Mouse (Mus musculus) stomach, postnatal 0 days (tissue): ENCODE data around the gene Ptpn7.

Experiments used
- CTCF ChIP-seq: IDR thresholded peaks from 2 replicates; pipeline ENCODE4 v1.5.1; 2016; ENCODE audit warnings: antibody characterized with exemption, low read depth, mild to moderate bottlenecking, moderate library complexity
- EP300 ChIP-seq: optimal IDR thresholded peaks from 2 replicates; pipeline ENCODE3; 2016; ENCODE audit warnings: antibody characterized with exemption

DNA sequence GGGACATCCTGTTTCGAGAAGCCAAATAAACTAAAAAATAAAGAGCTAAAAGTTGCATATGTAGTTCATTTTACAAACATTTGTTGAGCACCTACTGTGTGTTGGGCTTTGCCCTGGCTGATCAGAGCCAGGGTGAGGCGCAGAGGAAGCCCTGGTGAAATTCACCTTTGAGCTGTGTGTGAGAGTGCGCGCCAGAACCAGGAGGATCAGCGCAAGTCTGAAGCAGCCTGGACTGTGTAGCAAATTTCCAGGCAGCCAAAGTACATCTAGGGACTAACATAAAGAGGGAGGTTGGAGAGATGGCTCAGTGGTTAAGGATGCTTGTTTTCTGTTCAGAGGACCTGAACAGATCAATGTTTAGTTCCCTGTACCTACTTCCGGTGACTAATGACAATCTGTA, 40.8 kb downstream of the Ptpn7 start:
- no peak for TF ChIP-seq CTCF
- TF ChIP-seq EP300 = no peak
